Mouse (Mus musculus): Measurements from ENCODE around the gene Vezt.

DNA sequence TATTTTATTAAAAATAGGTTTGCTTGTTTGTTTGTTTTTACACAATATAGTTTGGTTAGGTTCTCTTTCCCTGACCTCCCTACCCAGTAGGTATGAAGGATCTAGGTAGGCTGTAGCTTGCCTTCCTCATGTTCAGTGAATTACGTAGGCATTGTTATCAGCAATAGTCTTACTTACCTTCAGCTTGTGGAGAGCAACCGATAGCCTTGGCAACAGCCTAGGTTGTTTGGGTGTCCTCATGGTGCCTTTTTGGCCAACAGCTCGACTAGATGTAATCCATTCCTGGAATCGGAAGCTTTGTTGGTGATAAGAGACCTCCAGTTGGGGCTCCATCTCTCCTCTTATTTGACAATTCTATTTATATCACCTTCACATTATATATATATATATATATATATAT, 114.5 kb downstream of the Vezt start:
- no peak for TF ChIP-seq CTCF (IDR thresholded peaks at IDR 0.05; ENCODE audit: low read depth, low read length)
- TF ChIP-seq POLR2A (IDR thresholded peaks at IDR 0.05; ENCODE audit: extremely low read depth, insufficient read depth, low read length) = no peak
